Mouse (Mus musculus): Measurements from ENCODE around the gene Gipc1. TPM values are rescaled to one million over a fixed set of nuclear protein-coding genes. Genes with fewer than 3 reads are reported as not detected.
A peak's percentile ranks its signal among the peaks of the same experiment; 100 is the strongest.

The Gipc1 gene
- total RNA-seq, 2 experiments from 2014 or later, result 26.2 to 29.8 TPM

GRCm38 (mm10) chr8:83647511-83647910 is 5.0 kb upstream of the Gipc1 start:
- no peak for DNase-seq (ENCODE audit: low spot score in 2 of 2)

- no peak for DNase-seq (ENCODE audit: low spot score in 2 of 2)
Measured at GRCm38 (mm10) chr8:83648031-83648430, 4.4 kb upstream of the Gipc1 start.

- DNase-seq (ENCODE audit: low spot score in 2 of 2), result no peak
Measured at GRCm38 (mm10) chr8:83649699-83650098, 2.8 kb upstream of the Gipc1 start.

- no peak for DNase-seq (ENCODE audit: low spot score in 2 of 2)
Measured at GRCm38 (mm10) chr8:83652744-83653661, 526 bp downstream of the Gipc1 start.

- DNase-seq (ENCODE audit: low spot score in 2 of 2), result no peak
Measured at GRCm38 (mm10) chr8:83653662-83654017, 1.2 kb downstream of the Gipc1 start.

- no peak for DNase-seq (ENCODE audit: low spot score in 2 of 2)
Measured at GRCm38 (mm10) chr8:83654725-83655124, 2.2 kb downstream of the Gipc1 start.

GRCm38 (mm10) chr8:83656043-83656442 is 3.6 kb downstream of the Gipc1 start:
- no peak for DNase-seq (ENCODE audit: low spot score in 2 of 2)

- DNase-seq (ENCODE audit: low spot score in 2 of 2), result no peak
Measured at GRCm38 (mm10) chr8:83656484-83657246, 4.2 kb downstream of the Gipc1 start.

- DNase-seq (ENCODE audit: low spot score in 2 of 2), result no peak
Measured at GRCm38 (mm10) chr8:83660545-83660944, 8.1 kb downstream of the Gipc1 start.

GRCm38 (mm10) chr8:83660995-83661680 is 8.7 kb downstream of the Gipc1 start:
- no peak for DNase-seq (ENCODE audit: low spot score in 2 of 2)

GRCm38 (mm10) chr8:83662421-83662826 is 9.9 kb downstream of the Gipc1 start:
- peak; percentile 86 to 90 for DNase-seq (ENCODE audit: low spot score in 2 of 2)

GRCm38 (mm10) chr8:83664096-83664495 is 11.6 kb downstream of the Gipc1 start:
- DNase-seq (ENCODE audit: low spot score in 2 of 2), result no peak

GRCm38 (mm10) chr8:83664931-83665625 is 12.6 kb downstream of the Gipc1 start:
- no peak for DNase-seq (ENCODE audit: low spot score in 2 of 2)

- DNase-seq (ENCODE audit: low spot score in 2 of 2), result peak in 1 of 2 experiments; percentile 51
Measured at GRCm38 (mm10) chr8:83665969-83666865, 13.7 kb downstream of the Gipc1 start, which contains the start of gene Ptger1. Gene Ptger1, plus strand, starts transcription at chr8:83666678.

- DNase-seq (ENCODE audit: low spot score in 2 of 2), result no peak
Measured at GRCm38 (mm10) chr8:83666866-83667234, 14.4 kb downstream of the Gipc1 start.

- DNase-seq (ENCODE audit: low spot score in 2 of 2), result no peak
Measured at GRCm38 (mm10) chr8:83667526-83667925, 15.0 kb downstream of the Gipc1 start.

GRCm38 (mm10) chr8:83668010-83668916 is 15.8 kb downstream of the Gipc1 start:
- peak in 1 of 2 experiments; percentile 52 for DNase-seq (ENCODE audit: low spot score in 2 of 2)

- no peak for DNase-seq (ENCODE audit: low spot score in 2 of 2)
Measured at GRCm38 (mm10) chr8:83669013-83669412, 16.5 kb downstream of the Gipc1 start.

- DNase-seq (ENCODE audit: low spot score in 2 of 2), result peak in 1 of 2 experiments; percentile 1
Measured at GRCm38 (mm10) chr8:83672936-83673335, 20.5 kb downstream of the Gipc1 start.

All from adrenal gland, adult 18-20 months (tissue).